8 mouse cellular contexts compared by ENCODE assay signal in the genomic region with DNA sequence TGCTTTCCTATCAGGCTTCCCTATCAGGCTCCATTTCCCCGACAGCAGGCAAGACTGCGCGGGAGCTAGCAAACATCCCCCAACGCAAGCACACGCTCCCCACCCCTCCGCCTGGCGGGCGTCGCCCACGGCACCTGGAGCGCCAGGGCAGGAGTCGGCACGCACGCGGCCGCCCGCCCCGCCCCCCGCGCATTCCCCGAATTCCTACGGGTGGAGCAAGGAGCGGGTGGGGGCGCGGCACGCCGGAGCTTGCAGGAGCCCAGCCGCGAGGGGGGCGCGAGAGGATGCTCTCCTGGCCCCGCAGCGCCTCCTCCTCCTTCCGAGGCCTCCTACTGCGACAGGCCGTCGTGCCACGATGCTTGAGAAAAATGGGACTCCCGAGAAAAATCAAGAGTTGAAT. TPM values are rescaled to one million over a fixed set of nuclear protein-coding genes. Genes with fewer than 3 reads are reported as not detected.
DNase-seq lines count a peak whose midpoint lies in the region; ATAC-seq and TF ChIP-seq lines count a peak whose summit lies in the region.

No protein-coding gene starts in this region.

- H3K4me1 ChIP-seq in forebrain, postnatal 0 days (ENCODE audit: insufficient read depth), result no peaks in the 10 kb centered on the region; the same call in 1 of the 2 replicates
- peaks cover 43% of the 10 kb centered on the region for H3K4me1 ChIP-seq in intestine, embryonic 15.5 days (replicated peaks)
- H3K4me1 ChIP-seq in liver, embryonic 16.5 days (ENCODE audit: control insufficient read depth, low read depth, low read length), result peaks cover 23% of the 10 kb centered on the region

- WGBS in forebrain, postnatal 0 days, result 0% methylated on average over 37 of the region's 39 CpGs
- WGBS in intestine, embryonic 15.5 days, result 1% methylated on average over 39 of the region's 39 CpGs
- 1% methylated on average over 31 of the region's 39 CpGs for WGBS in liver, embryonic 16.5 days (ENCODE audit: insufficient replicate concordance)

- no peak; the same call in 1 of the 2 replicates for ATAC-seq in forebrain, postnatal 0 days
- ATAC-seq in intestine, embryonic 15.5 days, result peak; percentile 43
- ATAC-seq in liver, embryonic 16.5 days (ENCODE audit: low read depth), result peak; percentile 51

- H3K27ac ChIP-seq in forebrain, postnatal 0 days (ENCODE audit: low read depth, low read length), result no peak overlapping the region
- no peak overlapping the region for H3K27ac ChIP-seq in intestine, embryonic 15.5 days
- no peak overlapping the region for H3K27ac ChIP-seq in liver, embryonic 16.5 days (ENCODE audit: low read length)

- peak overlapping the region; percentile 84 for H3K4me2 ChIP-seq in forebrain, postnatal 0 days (ENCODE audit: low read depth)
- peak overlapping the region; percentile 92 for H3K4me2 ChIP-seq in intestine, embryonic 15.5 days (replicated peaks)
- H3K4me2 ChIP-seq in liver, embryonic 16.5 days (ENCODE audit: low read depth, low read length), result peak overlapping the region; percentile 62

- peak; percentile 95 for DNase-seq in 3134 (ENCODE audit: extremely low read depth, insufficient read length, low spot score)
- DNase-seq in adrenal gland, adult (ENCODE audit: inconsistent age in 2 of 2, low spot score in 1 of 2), result peak; percentile 83 to 87
- peak; percentile 42 for DNase-seq in forebrain, postnatal 0 days
- peak; percentile 56 for DNase-seq in ovary, postnatal 14 days (ENCODE audit: low spot score)
- no peak for DNase-seq in left cerebral cortex, postnatal 14 days (ENCODE audit: low spot score in 2 of 2)
- no peak for DNase-seq in frontal cortex, postnatal 36 days (ENCODE audit: low spot score in 2 of 2)

- H3K9me3 ChIP-seq in forebrain, postnatal 0 days (ENCODE audit: low read length), result no peaks in the 10 kb centered on the region
- H3K9me3 ChIP-seq in intestine, embryonic 15.5 days, result no peaks in the 10 kb centered on the region
- no peaks in the 10 kb centered on the region for H3K9me3 ChIP-seq in liver, embryonic 16.5 days (replicated peaks; ENCODE audit: control insufficient read depth, low read length)

- H3K9ac ChIP-seq in forebrain, postnatal 0 days, result peak overlapping the region; percentile 40; the same call in 1 of the 2 replicates
- H3K9ac ChIP-seq in intestine, embryonic 15.5 days, result peak overlapping the region; percentile 95
- H3K9ac ChIP-seq in liver, embryonic 16.5 days (ENCODE audit: low read depth, low read length), result no peak overlapping the region; the same call in 1 of the 2 replicates

- intact Hi-C loops in left cerebral cortex, postnatal 14 days (cut with DNase I), result loop anchor here (10.0 kb wide), 1 partner anchor 351 kb away; no protein-coding TSS in a partner anchor

- TF ChIP-seq CTCF in forebrain, postnatal 0 days (IDR thresholded peaks at IDR 0.05; ENCODE audit: low read depth), result peak; percentile 15; the same call in 1 of the 2 replicates

- no peaks in the 10 kb centered on the region for H3K36me3 ChIP-seq in forebrain, postnatal 0 days (ENCODE audit: insufficient read depth)
- peaks cover 9% of the 10 kb centered on the region; the same call in 1 of the 2 replicates for H3K36me3 ChIP-seq in intestine, embryonic 15.5 days
- no peaks in the 10 kb centered on the region for H3K36me3 ChIP-seq in liver, embryonic 16.5 days (ENCODE audit: control insufficient read depth, insufficient read depth)

- H3K4me3 ChIP-seq in forebrain, postnatal 0 days (ENCODE audit: low read depth, low read length), result peak overlapping the region; percentile 52
- peak overlapping the region; percentile 89 for H3K4me3 ChIP-seq in intestine, embryonic 15.5 days (replicated peaks)
- peak overlapping the region; percentile 67 for H3K4me3 ChIP-seq in liver, embryonic 16.5 days (ENCODE audit: low read depth, low read length)

- peaks cover 14% of the 10 kb centered on the region for H3K27me3 ChIP-seq in forebrain, postnatal 0 days (ENCODE audit: insufficient read depth, low read length)
- H3K27me3 ChIP-seq in intestine, embryonic 15.5 days (replicated peaks), result no peaks in the 10 kb centered on the region
- H3K27me3 ChIP-seq in liver, embryonic 16.5 days (ENCODE audit: control insufficient read depth, insufficient read depth, low read depth, low read length), result peaks cover 54% of the 10 kb centered on the region

RNA-seq across cellular contexts. Expression of gene Ajuba, which starts 1.7 kb away (rescaled TPM):
- 4.4 and 6.6 TPM in 2 replicates for total RNA-seq in forebrain, postnatal 0 days (2014; rRNA removed)
- polyA plus RNA-seq in forebrain, postnatal 0 days (2015; fragmentation: Nextera tagmentation; extraction: Ambion mirVana), result 4.4 and 4.5 TPM in 2 replicates
- 18.2 and 19.0 TPM in 2 replicates for polyA plus RNA-seq in intestine, embryonic 15.5 days (2015; fragmentation: Nextera tagmentation; extraction: Ambion mirVana)
- 5.0 and 6.1 TPM in 2 replicates for polyA plus RNA-seq in liver, embryonic 16.5 days (2015; fragmentation: Nextera tagmentation; extraction: Ambion mirVana)
- 1 to 10 TPM; 2.7 to 3.1 TPM for total RNA-seq in left cerebral cortex, postnatal 14 days (2021)

RNA-seq across cellular contexts. Expression of gene Haus4, which starts 21.2 kb away (rescaled TPM):
- total RNA-seq in forebrain, postnatal 0 days (2014; rRNA removed), result 21.3 and 23.1 TPM in 2 replicates
- polyA plus RNA-seq in forebrain, postnatal 0 days (2015; fragmentation: Nextera tagmentation; extraction: Ambion mirVana), result 17.9 and 19.5 TPM in 2 replicates
- polyA plus RNA-seq in intestine, embryonic 15.5 days (2015; fragmentation: Nextera tagmentation; extraction: Ambion mirVana), result 53.9 and 57.2 TPM in 2 replicates
- polyA plus RNA-seq in liver, embryonic 16.5 days (2015; fragmentation: Nextera tagmentation; extraction: Ambion mirVana), result 31.5 and 32.2 TPM in 2 replicates
- total RNA-seq in left cerebral cortex, postnatal 14 days (2021), result 1 to 10 TPM; 2.4 to 4.9 TPM

RNA-seq across cellular contexts. Expression of gene 4931414P19Rik, which starts 30.2 kb away (rescaled TPM):
- total RNA-seq in forebrain, postnatal 0 days (2014; rRNA removed), result 6.5 and 12.8 TPM in 2 replicates
- 2.2 and 3.1 TPM in 2 replicates for polyA plus RNA-seq in forebrain, postnatal 0 days (2015; fragmentation: Nextera tagmentation; extraction: Ambion mirVana)
- polyA plus RNA-seq in intestine, embryonic 15.5 days (2015; fragmentation: Nextera tagmentation; extraction: Ambion mirVana), result 6.0 and 8.2 TPM in 2 replicates
- polyA plus RNA-seq in liver, embryonic 16.5 days (2015; fragmentation: Nextera tagmentation; extraction: Ambion mirVana), result 2.3 and 2.5 TPM in 2 replicates
- 1 to 10 TPM; 4.4 to 7.4 TPM for total RNA-seq in left cerebral cortex, postnatal 14 days (2021)

RNA-seq across cellular contexts. Expression of gene Psmb5, which starts 42.2 kb away (rescaled TPM):
- 180 and 239 TPM in 2 replicates for total RNA-seq in forebrain, postnatal 0 days (2014; rRNA removed)
- 420 and 499 TPM in 2 replicates for polyA plus RNA-seq in forebrain, postnatal 0 days (2015; fragmentation: Nextera tagmentation; extraction: Ambion mirVana)
- polyA plus RNA-seq in intestine, embryonic 15.5 days (2015; fragmentation: Nextera tagmentation; extraction: Ambion mirVana), result 360 and 408 TPM in 2 replicates
- polyA plus RNA-seq in liver, embryonic 16.5 days (2015; fragmentation: Nextera tagmentation; extraction: Ambion mirVana), result 173 and 183 TPM in 2 replicates
- 100 to 1,000 TPM; 185 to 188 TPM for total RNA-seq in left cerebral cortex, postnatal 14 days (2021)

RNA-seq across cellular contexts. Expression of gene Psmb11, which starts 45.6 kb away (rescaled TPM):
- under 0.01 TPM in 1 of 2 replicates, not detected in the other for total RNA-seq in forebrain, postnatal 0 days (2014; rRNA removed)
- 0.04 and 0.08 TPM in 2 replicates for polyA plus RNA-seq in forebrain, postnatal 0 days (2015; fragmentation: Nextera tagmentation; extraction: Ambion mirVana)
- not detected in 2 replicates for polyA plus RNA-seq in intestine, embryonic 15.5 days (2015; fragmentation: Nextera tagmentation; extraction: Ambion mirVana)
- polyA plus RNA-seq in liver, embryonic 16.5 days (2015; fragmentation: Nextera tagmentation; extraction: Ambion mirVana), result not detected in 2 replicates
- under 1 TPM in 1 of 2 experiments, not detected in 1; 0.30 TPM for total RNA-seq in left cerebral cortex, postnatal 14 days (2021)

Comparison
In these comparisons a context has a peak if more than half of its experiments do, and no peak if none do; other contexts are left out.
1. DNase-seq: peak in 3134 (single experiment), adrenal gland, adult (2 of 2), forebrain, postnatal 0 days (single experiment) and ovary, postnatal 14 days (single experiment); none in left cerebral cortex, postnatal 14 days (0 of 2) and frontal cortex, postnatal 36 days (0 of 2).
2. Peak in every context shown above with its lines, with median percentiles within 50 percentile points of each other: H3K4me2 ChIP-seq and H3K4me3 ChIP-seq.